Mouse (Mus musculus): Measurements from ENCODE around the gene Capza2. TPM values are rescaled to one million over a fixed set of nuclear protein-coding genes. Genes with fewer than 3 reads are reported as not detected.
A peak's percentile ranks its signal among the peaks of the same experiment; 100 is the strongest.

Gene Capza2
- total RNA-seq, 2 experiments from 2014 or later: 208 to 223 TPM

DNA sequence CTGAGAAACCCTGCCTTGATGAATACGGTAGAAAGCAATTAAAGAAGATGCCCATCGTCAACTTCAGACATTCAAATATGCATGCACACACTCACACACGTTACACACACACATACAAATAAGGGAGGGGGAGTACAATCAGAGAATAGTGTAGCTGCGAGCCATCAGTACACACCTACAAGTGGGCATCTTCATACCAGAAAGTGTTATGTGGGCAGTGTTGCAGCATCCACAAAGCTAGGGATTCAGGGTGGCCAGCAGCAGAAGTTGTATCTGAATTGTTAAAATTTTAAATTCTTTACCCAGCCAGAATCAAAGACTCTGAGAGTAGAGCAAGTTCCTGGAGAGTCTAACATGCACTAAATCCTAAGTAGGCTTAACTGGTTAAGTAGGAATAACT is 15.2 kb upstream of the Capza2 start:
- TF ChIP-seq CTCF (IDR thresholded peaks at IDR 0.05): no peak
- DNase-seq (ENCODE audit: extremely low spot score in 1 of 2, low spot score in 2 of 2): no peak
- intact Hi-C loops (cut with DNase I): no loop called here
- Histone ChIP-seq H3K4me3 (no peak overlapping the region), H3K27ac (no peak overlapping the region)

DNA sequence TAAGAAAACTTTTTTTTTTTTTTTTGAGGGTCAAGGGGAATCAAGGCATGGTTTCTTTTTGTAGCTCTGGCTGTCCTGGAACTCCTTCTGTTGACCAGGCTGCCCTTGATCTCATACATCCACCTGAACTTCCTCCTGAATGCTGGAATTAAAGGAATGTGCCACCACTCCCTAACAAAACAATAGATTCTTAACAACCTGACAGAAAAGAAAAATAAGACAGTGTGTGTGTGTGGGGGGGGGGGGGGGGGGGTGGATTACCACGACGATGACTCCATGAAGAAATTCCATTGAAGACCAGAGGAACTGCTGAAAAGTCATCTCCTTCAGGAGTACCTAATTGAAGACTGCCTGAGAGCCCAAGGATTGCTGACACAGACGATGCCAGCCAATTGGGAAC is 14.6 kb upstream of the Capza2 start:
- no peak overlapping the region for H3K4me3 ChIP-seq
- no peak for TF ChIP-seq CTCF (IDR thresholded peaks at IDR 0.05)
- DNase-seq (ENCODE audit: extremely low spot score in 1 of 2, low spot score in 2 of 2): no peak
- no peak overlapping the region for H3K27ac ChIP-seq
- intact Hi-C loops (cut with DNase I): no loop called here

DNA sequence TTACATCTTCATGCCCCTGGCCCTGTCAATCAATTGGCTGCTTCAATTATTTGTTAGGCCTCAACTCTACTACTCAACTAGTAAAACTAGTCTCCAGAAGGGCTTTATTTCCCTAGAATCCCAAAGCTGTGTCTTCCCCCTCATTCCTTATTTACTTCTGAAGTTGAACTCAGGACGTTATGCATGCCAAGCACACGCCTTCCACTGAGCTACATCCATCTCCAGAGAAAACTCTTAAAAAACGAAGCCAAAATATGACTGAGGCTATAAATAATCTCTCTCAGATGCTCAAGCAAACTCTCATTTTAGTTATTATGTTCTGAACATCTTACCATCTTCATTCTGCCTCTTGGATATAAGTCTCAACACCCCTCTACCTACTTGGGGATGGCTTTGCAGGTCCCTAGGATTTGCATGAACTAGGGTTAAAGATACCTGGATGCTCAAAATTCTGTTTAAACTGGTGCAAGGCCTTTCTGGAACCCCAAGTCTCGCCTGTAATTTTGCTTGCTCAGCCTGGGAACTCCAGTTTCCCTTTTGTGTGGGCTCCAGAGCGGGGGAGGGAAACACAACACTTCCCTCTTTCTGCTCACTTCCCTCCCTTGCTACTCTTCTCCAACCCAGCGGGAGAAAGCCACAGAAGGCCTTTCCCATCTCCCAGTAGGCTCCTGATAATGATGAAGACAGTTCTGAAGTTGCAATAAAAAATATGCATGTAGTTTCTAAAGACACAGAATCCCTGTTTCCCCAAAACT is 7.2 kb upstream of the Capza2 start:
- intact Hi-C loops (cut with DNase I): no loop called here
- no peak for TF ChIP-seq CTCF (IDR thresholded peaks at IDR 0.05)
- Histone ChIP-seq H3K27ac (peak overlapping the region; percentile 74), H3K4me3 (no peak overlapping the region)
- DNase-seq (ENCODE audit: extremely low spot score in 1 of 2, low spot score in 2 of 2): peak in 1 of 2 experiments; percentile 14

DNA sequence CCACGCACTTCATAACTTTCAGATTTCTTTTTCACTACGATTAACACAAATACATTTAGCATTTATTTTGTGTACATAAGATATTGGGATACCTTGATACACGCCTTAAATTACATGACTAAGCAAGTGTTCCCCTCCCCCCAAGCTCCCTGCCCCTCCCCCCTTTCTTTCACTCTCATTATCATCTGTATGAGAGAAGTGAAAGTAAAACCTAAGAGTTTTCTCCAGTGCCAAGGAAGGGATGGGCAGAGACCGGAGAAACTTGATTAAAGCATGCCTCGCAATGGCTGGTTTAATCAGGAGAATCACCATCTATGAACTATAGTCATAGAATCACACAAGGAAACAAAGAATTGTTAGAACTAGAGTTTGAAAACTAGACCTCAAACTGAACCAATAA is 6.3 kb upstream of the Capza2 start:
- H3K27ac ChIP-seq: peak overlapping the region; percentile 74
- DNase-seq (ENCODE audit: extremely low spot score in 1 of 2, low spot score in 2 of 2): no peak
- intact Hi-C loops (cut with DNase I): no loop called here
- H3K4me3 ChIP-seq: no peak overlapping the region
- TF ChIP-seq CTCF (IDR thresholded peaks at IDR 0.05): no peak

DNA sequence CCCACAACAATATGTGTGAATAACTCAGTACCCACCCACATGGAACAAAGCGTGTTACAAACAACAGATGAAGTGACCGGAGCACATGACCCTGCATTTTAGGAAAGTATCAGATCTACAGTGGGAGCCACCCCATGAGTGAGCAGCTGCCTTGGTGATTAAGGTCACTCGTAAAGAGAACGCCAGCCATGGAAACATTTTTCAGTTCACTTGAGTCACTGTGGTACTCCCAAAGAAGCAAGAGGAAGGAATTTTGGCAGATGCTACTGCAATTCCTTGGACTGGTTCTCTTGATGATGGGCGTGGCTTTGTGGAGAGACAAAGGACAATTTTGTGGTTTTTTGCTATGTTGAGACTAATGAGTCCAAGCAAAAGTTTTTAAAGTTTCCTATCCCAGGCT is 4.4 kb upstream of the Capza2 start:
- no peak for DNase-seq (ENCODE audit: extremely low spot score in 1 of 2, low spot score in 2 of 2)
- no peak overlapping the region for H3K4me3 ChIP-seq
- no peak for TF ChIP-seq CTCF (IDR thresholded peaks at IDR 0.05)
- intact Hi-C loops (cut with DNase I): no loop called here
- no peak overlapping the region for H3K27ac ChIP-seq

DNA sequence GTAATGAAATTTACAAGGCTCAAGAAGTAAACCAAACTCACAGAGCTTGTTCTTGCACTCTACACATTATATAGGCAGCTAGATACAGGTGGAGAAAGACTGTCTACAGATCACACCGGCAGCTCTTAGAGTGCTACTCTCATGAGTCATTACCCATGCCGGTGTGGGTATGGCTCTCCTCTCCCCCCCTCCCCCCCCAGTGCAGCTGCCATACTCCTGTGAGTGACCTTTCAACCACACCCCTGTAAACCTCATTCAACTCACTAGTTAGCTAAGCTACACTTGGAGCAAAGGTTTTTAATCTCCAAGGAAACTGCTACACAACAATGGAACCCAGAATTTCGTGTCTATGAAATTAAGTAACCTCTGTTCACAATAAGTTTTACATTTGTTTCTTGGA is 2.2 kb upstream of the Capza2 start:
- no peak for TF ChIP-seq CTCF (IDR thresholded peaks at IDR 0.05)
- no peak overlapping the region for H3K27ac ChIP-seq
- no peak for DNase-seq (ENCODE audit: extremely low spot score in 1 of 2, low spot score in 2 of 2)
- intact Hi-C loops (cut with DNase I): no loop called here
- H3K4me3 ChIP-seq: no peak overlapping the region

DNA sequence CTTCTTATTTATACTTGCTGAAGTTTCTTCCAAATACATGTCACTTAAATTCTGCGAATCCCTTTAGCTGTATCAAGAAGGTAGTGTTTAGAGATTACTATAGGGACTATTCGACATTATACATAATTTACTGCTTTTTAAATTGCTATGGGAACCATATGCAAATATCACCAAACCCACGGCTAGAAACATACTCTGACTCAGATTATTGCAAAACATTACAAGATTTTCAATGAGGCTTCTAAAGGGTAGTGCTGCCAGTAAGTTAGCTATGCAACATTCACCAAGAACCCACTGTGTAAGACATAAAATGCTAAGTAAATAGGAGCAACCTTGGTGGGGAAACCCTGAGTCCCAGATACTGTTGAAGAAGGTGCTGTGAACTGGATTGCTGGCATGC is 1.0 kb upstream of the Capza2 start:
- intact Hi-C loops (cut with DNase I): no loop called here
- DNase-seq (ENCODE audit: extremely low spot score in 1 of 2, low spot score in 2 of 2): no peak
- no peak for TF ChIP-seq CTCF (IDR thresholded peaks at IDR 0.05)
- H3K4me3 ChIP-seq: no peak overlapping the region
- H3K27ac ChIP-seq: no peak overlapping the region; the same call in 1 of the 2 replicates

DNA sequence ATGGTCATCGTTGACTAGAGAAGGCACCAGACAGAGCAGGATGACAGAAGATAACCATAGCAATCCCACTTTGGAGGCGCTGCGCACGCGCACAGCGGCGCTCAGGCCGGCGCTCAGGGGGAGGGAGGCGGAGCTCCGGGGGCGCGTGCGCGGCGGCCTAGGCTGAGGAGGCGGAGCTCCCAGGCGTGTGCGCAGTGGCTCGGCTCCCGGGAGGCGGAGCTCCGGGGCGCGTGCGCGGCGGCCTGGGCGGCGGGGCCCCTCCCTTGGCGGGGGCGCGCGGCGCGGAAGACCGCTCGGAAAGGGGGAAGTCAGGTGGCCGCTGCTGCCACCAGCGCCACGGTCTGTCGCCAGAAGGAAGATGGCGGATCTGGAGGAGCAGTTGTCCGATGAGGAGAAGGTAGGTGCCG is 733 bp downstream of the Capza2 start:
- H3K27ac ChIP-seq: peak overlapping the region; percentile 97
- intact Hi-C loops (cut with DNase I): loop anchor here (2.0 kb wide), 1 partner anchor 58 kb away; no protein-coding TSS in a partner anchor
- no peak for TF ChIP-seq CTCF (IDR thresholded peaks at IDR 0.05)
- H3K4me3 ChIP-seq: peak overlapping the region; percentile 94
- peak; percentile 97 for DNase-seq (ENCODE audit: extremely low spot score in 1 of 2, low spot score in 2 of 2)

DNA sequence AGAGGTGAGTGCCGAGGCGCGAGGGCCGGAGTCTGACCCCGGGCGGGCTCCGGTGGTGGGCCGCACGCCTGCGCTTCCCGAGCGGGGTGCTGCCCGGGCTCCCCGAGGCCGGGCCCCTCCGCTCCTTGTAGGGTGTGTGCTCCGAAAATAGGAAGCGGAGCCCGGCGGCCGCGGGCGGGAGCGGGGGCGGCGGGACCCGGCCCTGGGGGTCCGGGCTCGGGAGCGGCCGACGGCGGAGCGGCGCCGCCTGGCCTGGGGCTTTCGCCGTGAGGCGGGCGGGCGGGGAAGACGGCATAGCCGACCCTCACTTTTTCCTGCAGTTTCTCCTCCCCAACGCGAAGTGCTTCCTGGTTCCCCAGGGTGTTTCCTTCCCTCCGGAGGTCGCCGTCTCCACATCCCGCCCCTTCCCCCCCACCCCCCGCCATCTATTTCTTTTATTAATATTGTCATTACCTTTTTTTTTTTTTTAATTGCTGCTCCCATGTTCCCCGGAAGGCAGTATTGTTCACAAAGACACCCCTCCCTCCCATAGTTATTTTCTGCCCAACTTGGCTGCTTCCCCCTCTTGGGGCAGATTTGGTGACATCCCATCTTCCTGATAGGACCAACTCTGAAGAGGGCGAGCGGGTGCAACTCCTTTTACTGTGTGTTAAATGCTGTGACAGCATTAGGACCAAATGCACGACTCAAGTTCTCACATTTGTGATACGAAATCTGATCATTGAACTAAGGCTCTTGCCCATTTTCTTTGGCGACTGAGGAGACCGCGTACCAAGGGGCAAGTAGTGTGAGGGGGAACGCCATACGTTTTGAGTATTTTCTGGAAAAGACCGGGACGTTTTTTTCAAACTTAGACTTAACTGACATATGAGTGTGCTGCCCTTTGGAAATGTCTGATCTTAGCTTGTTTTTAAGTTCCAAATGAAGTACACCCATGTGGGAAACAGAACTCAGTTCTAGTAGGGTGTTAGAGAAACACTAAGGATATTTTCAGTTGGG is 1.5 kb downstream of the Capza2 start:
- peak overlapping the region; percentile 97 for H3K27ac ChIP-seq
- DNase-seq (ENCODE audit: extremely low spot score in 1 of 2, low spot score in 2 of 2): peak; percentile 40 to 56
- peak overlapping the region; percentile 94 for H3K4me3 ChIP-seq
- TF ChIP-seq CTCF (IDR thresholded peaks at IDR 0.05): no peak
- intact Hi-C loops (cut with DNase I): loop anchor here (2.0 kb wide), 1 partner anchor 57 kb away; no protein-coding TSS in a partner anchor

DNA sequence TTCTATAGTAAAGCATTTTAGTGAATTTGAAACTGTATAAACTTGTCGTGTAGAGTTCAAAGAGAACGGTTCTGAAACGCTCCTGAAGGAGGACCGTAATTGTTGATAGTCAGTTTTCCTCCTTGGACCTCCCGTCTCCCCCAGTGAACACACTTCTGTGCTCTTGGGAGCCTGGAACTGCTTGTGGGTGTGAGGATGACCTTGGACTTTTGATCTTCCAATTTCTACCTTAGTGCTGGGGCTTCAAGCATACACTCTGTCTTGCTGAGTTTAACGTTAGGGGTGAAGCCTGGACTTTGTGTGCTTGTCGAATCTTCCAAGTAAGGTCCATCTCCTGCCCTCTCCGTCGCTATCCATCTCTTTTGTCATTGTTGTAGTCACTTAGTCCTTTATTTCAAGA is 4.0 kb downstream of the Capza2 start:
- Histone ChIP-seq H3K4me3 (no peak overlapping the region), H3K27ac (no peak overlapping the region)
- intact Hi-C loops (cut with DNase I): no loop called here
- DNase-seq (ENCODE audit: extremely low spot score in 1 of 2, low spot score in 2 of 2): no peak
- TF ChIP-seq CTCF (IDR thresholded peaks at IDR 0.05): no peak

DNA sequence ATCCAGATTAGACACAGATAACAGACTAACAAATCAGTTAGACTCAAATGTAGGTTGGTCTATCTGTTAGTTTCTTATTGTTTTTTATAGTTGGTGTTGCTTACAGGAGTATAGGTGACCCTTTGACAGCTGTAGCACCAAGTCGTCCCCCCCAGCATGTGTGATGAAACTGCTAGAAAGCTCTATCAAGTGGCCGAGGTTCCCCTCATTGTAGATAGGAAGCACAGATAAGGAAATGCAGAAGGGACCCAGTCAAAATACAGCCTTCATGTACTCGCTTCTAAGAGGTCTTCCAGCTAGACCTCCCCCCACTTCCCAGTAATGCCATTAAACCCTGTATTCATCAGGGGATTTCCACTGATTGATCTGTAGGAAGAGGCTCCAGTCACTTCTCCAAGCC is 6.7 kb downstream of the Capza2 start:
- DNase-seq (ENCODE audit: extremely low spot score in 1 of 2, low spot score in 2 of 2): no peak
- no peak overlapping the region for H3K4me3 ChIP-seq
- intact Hi-C loops (cut with DNase I): no loop called here
- H3K27ac ChIP-seq: no peak overlapping the region
- TF ChIP-seq CTCF (IDR thresholded peaks at IDR 0.05): no peak

DNA sequence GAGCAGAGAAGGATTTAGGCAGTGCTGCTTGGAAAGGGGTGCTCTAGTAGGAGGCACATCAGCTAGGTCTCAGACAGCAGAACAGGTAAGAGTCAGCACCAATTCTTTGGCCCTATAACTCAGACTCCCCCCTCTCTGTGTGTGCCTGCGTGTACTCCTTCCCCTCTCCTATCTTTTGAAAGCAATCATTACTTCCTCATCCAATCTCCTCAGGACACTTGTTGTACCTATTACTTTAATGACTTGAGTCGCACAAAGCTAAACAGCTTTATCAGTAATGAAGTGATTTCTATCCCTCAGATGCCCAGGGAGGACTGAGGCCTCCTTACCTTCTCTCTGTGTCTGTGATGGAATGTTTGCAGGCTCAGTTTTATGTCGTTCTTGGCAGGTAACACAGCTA is 10.1 kb downstream of the Capza2 start:
- intact Hi-C loops (cut with DNase I): no loop called here
- Histone ChIP-seq H3K4me3 (no peak overlapping the region), H3K27ac (no peak overlapping the region)
- no peak for DNase-seq (ENCODE audit: extremely low spot score in 1 of 2, low spot score in 2 of 2)
- TF ChIP-seq CTCF (IDR thresholded peaks at IDR 0.05): no peak

Data from left cerebral cortex, adult 2 months (tissue).